Mouse (Mus musculus) frontal cortex, postnatal 14 days (tissue): ENCODE measurements at regions not wholly inside any gene's neighbourhood (a gene's known extent, or its start where the extent isn't known, plus 50 kb on each side); places are given as distances from the start of the nearest gene placed in this dataset.
A peak's percentile ranks its signal among the peaks of the same experiment; 100 is the strongest.

Source experiments
- DNase-seq, 2 experiments: peaks; one replicate each; pipeline ENCODE4 v3.0.0; 2022; ENCODE audit warnings: low spot score in 2 of 2

DNA sequence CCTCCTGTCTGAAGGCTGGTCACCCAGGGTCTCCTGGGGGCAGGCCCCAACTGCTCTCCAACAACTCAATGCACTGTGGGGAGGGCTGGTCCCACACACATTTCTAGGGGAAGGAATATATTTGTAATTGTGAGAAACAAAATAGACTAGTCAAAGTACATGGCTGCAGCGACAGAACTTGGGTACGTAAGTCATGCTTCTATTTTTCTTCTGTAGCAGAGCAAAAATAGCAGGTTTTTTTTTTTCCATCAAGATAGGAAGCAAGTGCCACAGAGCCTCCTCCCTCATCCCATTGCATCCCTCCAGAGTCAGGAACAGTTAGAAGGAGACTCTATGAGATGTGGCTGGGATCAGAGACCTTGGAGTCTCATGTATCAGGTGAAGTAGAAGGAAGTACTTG, 124.9 kb upstream of the Tnr start:
- no peak for DNase-seq

DNA sequence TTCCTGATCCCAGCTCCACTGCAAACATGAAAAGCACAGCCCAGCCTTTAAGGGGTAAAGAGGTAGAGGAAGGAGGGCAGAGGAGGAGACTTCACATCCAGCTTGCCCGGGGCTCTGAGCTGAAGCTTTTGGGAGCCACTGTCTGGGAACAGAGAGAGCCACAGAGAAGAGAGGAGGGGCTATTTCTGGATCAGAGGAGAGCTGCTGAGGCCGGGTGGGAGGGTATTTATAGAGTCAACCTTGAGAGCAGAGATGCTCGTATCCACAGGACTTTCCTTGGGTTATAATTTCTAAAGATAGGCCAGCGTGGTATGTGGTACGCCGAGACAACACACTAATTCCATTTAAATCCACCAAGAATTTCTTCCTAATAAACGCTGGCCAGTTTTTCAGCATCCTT, 117.3 kb upstream of the Tnr start:
- DNase-seq: no peak

DNA sequence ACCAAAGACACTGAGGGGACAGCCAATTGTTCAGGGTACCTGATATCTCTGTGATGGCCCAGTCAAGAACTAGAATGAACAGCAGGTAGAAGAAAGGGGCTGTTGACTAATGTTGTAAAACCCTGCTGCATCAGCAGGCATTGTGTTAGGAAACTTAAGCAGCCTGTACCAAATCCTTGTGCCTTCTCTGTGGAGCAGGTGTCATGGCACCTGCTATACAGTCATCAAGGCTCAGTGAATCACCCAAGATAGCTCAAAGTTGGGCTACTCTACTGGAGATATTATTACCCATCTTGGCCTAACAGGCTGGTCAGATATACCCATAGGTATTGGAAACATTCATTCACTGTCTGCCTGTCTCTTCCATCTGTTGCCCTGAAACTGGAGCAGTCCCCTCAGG, 116.8 kb upstream of the Tnr start:
- no peak for DNase-seq

DNA sequence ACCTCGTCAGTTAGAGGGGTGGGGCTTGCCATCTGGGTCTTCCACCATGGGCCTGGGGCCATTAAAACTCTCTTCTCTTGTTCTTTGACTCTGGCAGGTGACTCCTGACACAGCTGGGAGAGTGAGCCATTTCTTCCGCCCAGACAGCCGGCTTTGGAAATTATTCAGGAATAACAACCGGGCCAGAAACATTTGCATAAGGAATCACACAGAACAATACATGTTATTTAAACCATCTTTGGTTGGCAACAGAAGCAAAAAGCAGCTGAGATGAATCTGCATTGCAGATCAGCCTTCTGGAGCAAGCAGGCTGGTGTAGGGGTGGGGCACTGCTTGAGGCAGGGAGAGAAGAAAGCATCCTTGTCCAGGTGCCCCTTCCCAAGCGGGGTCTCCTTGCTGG, 110.2 kb upstream of the Tnr start:
- peak in 1 of 2 experiments; percentile 34 for DNase-seq

DNA sequence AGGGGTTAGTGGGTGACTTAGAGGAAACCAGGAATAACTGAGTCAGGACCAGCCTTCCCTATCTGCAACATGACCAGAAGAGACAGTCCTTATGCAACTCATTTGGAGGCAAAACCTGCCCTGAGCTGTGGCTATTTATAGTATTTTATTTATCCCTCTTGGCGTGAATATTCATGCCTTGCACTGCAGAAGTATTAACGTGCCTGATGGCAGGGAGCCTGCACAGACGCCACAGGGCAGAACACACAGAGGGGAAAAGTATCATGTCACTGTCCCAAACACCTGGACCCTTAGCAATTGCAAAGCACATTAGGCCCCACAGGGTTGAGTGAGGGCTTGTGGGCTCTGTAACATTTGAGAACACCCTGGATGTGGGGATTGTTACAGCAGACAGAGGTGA, 107.9 kb upstream of the Tnr start:
- no peak for DNase-seq

DNA sequence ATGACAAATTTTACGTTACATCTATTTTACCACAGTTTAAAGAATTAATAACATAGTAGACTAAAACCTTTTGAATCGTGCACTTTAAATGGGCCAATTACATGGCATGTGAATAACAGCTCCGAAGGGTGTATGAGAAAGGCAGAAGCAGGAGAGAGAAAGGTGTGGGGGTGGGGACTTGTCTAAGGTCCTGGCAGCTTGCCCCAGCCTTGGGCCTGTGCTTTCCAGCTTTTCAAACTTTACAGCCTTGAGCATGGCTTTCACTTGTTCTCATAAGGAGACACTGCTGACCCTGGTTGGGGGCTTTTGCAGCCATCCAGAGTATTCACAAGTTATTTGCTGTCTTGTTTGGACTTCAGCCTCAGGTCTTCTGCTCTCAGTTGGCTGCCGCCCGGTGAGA, 106.4 kb upstream of the Tnr start:
- no peak for DNase-seq

DNA sequence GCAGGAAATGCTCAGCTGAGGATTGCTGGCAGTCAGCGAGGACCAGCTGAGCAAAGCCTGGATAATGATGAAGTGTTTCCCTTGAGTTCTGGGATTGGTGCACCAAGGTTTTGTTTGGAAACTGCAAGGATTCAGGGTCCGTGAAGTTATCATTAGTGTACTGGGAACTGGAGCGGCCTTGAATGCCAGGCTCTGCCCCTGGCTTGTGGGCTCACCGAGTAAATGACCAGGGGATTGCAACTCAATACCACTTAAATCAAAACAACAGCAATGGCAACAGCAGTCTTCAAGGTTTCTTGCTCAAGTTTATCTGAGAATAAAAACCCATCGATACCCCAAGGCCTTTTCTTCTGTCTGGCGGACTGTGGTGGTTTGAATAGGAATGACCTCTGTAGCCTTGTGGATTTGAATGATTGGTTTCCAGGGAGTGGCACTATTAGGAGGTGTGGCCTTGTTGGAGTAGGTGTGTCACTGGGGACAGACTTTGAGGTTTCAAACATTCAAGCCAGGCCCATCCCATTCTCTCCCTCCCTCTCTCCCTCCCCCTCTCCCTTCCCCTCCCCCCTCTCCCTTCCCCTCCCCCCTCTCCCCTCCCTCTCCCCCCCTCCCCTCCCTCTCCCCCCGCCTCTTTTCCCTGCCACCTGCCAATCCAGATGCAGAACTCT, 104.1 kb upstream of the Tnr start:
- no peak for DNase-seq

DNA sequence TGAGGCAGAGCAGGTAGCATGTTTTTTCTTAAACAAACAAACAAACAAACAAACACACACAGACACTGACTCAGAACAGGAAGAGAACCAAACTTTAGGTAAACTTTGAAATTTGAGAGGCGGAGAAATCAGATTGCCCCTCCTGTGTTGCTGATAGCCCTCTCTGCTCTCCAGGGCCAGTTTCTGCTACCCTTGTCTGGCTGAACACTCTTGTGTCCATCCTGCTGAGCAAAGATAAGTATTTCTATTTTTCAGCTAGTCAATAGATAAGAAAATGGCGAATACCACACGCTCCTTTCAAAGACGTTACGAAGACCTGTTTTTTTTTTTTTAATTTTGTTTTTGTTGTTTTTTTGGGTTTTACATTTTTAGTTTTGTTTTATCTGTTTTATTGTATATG, 103.4 kb upstream of the Tnr start:
- no peak for DNase-seq

DNA sequence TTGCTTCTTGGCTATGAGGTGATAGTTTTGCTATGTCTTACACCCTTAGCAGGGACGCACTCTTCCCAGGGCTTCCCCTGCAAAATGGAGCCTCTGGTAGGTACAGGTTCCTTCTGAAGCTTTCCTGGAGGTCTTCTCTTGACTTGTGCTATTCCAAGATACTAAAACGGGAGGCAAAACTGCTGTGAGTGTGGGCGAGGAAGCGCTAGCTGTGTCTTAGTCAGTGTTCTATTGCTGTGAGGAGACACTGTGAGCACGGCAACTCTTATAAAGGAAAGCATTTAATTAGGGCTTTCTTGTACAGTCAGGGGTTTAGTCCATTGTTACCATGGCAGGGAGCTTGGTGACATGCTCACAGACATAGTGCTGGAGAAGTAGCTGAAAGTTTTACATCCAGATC, 99.9 kb upstream of the Tnr start:
- peak in 1 of 2 experiments; percentile 32 for DNase-seq

DNA sequence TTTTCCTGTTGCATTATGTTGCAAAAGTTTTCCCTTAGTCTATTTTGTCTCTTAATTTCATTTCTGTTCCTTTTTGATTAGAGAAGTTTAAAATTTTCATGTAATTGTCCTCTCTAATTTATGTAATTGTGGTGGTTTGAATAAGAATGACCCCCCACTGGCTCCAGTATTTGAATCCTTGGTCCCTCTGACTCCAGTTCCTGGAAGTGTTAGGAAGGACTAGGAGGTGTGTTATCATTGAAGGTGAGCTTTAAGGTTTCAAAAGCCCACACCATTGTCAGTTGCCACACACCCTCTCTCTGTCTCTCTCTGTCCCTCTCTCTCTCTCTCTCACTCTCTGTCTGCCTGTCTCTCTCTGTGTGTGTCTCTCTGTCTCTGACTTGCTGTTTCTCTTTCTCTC, 93.6 kb upstream of the Tnr start:
- no peak for DNase-seq

DNA sequence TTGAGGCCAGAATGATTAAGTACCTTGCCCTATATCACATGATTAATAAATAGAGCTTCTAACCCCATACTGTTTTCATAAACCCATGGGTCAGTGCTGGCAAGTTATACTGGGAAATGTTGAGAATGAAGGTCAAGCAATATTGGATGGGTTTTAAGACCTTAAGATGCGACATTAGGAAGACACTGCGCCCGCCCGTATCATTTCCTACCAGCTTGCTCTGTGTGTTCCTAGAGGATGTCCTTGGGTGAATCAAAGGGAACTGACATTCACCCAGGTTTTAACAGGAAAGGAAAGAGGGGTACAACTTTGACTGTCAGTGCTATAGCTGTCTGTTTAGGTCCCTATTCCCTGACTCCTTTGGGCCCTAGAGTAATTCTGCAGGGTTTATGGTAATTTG, 90.0 kb upstream of the Tnr start:
- DNase-seq: no peak

DNA sequence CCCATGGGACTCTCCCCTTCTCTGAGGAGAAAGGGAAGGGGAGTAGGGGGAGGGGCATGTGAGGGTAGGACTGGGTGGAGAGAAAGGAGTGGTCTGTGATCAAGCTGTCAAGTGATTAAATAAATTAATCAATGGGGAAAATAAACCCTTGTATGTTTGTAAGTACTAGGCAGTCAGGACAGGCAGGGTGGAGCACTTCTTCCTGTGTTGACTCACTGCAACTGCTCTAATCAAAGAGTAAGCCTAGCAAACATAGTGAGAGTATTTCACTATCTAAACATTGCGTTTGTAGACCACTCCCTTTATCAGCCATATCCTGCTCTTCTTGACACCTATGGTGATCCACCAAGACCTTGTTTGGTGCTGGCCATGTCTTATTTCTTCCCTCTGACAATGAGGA, 82.8 kb upstream of the Tnr start:
- no peak for DNase-seq

DNA sequence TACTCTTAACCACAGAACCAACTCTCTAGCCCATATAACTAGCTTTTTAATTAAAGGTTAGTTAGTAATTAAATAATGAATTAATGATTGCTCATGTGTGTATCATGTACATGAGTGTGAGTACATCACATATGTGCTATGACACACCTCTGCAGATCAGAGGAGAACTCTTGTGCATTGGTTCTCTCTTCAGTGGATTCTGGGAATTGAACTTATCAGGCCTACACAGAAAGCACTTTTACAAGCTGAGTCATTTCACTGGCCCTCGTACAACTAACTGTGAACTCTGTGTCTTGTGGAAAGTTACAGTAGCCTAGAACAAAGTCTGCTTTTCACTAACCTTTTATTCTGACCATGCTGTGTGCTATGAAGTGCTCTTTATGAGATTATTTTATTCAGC, 79.5 kb upstream of the Tnr start:
- no peak for DNase-seq

DNA sequence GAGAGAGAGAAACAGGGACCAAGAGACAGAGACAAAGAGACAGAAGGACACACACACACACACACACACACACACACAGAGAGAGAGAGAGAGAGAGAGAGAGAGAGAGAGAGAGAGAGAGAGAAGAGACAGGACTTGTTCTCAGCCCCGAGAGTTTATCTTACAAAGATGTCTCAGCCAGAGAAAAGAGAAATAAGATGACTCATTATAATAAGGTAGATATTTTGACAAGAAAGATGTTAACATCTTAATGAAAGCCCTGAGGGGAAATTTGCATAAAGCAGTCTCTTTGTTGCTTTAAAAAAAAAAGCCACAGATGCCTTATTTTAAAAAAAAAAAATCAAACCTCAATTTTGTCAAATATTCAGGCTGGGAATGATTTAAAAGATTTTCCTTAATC, 78.1 kb upstream of the Tnr start:
- DNase-seq: no peak

DNA sequence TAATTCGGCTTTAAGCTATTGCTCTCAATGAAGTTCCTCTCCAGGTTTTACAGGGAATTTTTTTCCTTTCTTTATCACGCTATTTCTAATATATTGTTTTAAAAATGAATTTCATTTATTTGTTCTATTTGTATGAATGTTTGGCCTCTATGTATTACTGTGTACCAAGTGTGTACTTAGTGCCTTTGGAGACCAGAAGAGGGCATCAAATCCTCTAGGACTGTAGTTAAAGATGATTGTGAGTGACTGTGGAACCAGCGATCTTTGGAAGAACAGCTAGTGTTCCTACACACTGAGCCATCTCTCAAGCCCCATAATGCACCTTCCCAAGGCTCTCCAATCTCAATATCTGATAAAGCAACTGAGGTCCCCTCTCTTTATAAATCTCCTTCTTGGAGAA, 72.1 kb upstream of the Tnr start:
- DNase-seq: no peak

DNA sequence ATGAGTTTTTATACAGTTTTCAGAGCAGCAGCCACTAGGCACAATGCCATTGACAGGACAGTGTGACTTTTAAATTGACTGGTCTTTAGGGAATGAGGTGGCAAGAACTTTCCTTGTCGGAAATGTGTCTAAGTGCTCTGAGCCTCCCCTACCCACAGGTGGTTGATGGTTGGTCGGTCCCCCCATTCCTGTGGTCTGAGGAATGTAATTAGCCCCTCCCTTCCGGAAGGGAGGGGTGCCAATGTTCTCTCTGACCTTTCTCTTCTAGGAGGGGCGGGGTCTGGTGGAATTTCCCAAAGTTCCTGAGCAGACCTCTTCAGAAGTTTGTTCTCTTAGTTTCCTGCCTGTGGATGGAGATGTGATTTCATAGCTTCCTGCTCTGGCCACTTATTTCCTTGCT, 62.7 kb upstream of the Tnr start:
- DNase-seq: no peak

DNA sequence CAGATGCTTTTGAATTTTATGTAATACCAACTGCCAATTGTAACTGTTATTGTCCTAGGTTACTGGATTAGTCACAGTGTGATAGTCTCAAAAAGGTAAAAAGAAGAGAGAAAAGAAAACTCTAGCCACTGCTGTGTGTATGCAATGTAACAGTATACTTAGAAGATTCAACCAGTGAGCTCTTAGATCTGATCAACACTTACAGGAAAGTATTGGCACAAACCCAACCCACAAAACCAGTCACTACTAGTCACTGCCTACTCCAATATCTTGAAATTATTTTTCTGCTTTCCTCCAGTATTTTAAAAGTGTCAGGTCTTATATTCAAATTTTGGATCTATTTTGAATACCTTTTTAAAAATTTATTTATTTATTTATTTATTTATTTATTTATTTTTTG, 52.6 kb upstream of the Tnr start:
- no peak for DNase-seq
